Mouse (Mus musculus) intestine, postnatal 0 days (tissue): Measurements from ENCODE around the gene Bcas3. TPM values are rescaled to one million over a fixed set of nuclear protein-coding genes. Genes with fewer than 3 reads are reported as not detected.

Source experiments
- ATAC-seq: fragments of 200-750 bp; cut with Nextera tagmentation; 2 replicates; pipeline ENCODE4 v1.8.0; 2017; ENCODE audit warnings: mild to moderate bottlenecking, moderate TSS enrichment, moderate library complexity
- H3K27ac ChIP-seq: fragments of 300-500 bp; sonication (generic); 2 replicates; pipeline ENCODE4 v1.5.1; 2014; ENCODE audit warnings: mild to moderate bottlenecking, low read depth, low read length, moderate library complexity
- H3K27me3 ChIP-seq: fragments of 300-500 bp; sonication (generic); replicated peaks from 2 replicates; pipeline ENCODE4 v1.6.1; 2014; ENCODE audit warnings: low read length, mixed read lengths; ENCODE audit not compliant: control insufficient read depth, insufficient read depth
- H3K36me3 ChIP-seq: fragments of 300-500 bp; sonication (generic); 2 replicates; pipeline ENCODE4 v1.6.1; 2014; ENCODE audit warnings: mild to moderate bottlenecking, moderate library complexity; ENCODE audit not compliant: control insufficient read depth, insufficient read depth
- H3K4me1 ChIP-seq: fragments of 300-500 bp; sonication (generic); replicated peaks from 2 replicates; pipeline ENCODE4 v1.6.1; 2014; ENCODE audit warnings: antibody characterized with exemption, low read length, mixed read lengths; ENCODE audit not compliant: control insufficient read depth, insufficient read depth
- H3K4me2 ChIP-seq: fragments of 300-500 bp; sonication (generic); replicated peaks from 2 replicates; pipeline ENCODE4 v1.6.1; 2014; ENCODE audit warnings: low read depth, mild to moderate bottlenecking, moderate library complexity
- H3K4me3 ChIP-seq: fragments of 300-500 bp; sonication (generic); 2 replicates; pipeline ENCODE4 v1.5.1; 2014; ENCODE audit warnings: low read depth, low read length
- H3K9ac ChIP-seq: fragments of 300-500 bp; sonication (generic); 2 replicates; pipeline ENCODE4 v1.6.1; 2014; ENCODE audit warnings: mild to moderate bottlenecking, low read depth, low read length
- H3K9me3 ChIP-seq: fragments of 300-500 bp; sonication (generic); 2 replicates; pipeline ENCODE4 v1.6.1; 2016; ENCODE audit warnings: mixed run types; ENCODE audit not compliant: control insufficient read depth
- CTCF ChIP-seq: sonication (generic); IDR thresholded peaks from 2 replicates; pipeline ENCODE4 v1.5.1; 2016; ENCODE audit warnings: low read depth, mild to moderate bottlenecking, control low read depth, antibody characterized with exemption, moderate library complexity
- WGBS: fragments of 180-500 bp; shearing (Covaris S2); extraction: QIAGEN DNeasy Blood & Tissue Kit; methylation state at CpG from one replicate; pipeline ENCODE4 v1.1.7; 2014; 5-methylcytosine and 5-hydroxymethylcytosine counted together
- polyA plus RNA-seq: library from polyadenylated mRNA; unstranded; fragments of >200 nt; fragmentation: Nextera tagmentation; extraction: Ambion mirVana; gene quantifications from 2 replicates; pipeline ENCODE4 v1.2.1, GENCODE M21; 2015

The Bcas3 gene
- polyA plus RNA-seq, 1 experiment from 2014 or later: 17.2 TPM

DNA sequence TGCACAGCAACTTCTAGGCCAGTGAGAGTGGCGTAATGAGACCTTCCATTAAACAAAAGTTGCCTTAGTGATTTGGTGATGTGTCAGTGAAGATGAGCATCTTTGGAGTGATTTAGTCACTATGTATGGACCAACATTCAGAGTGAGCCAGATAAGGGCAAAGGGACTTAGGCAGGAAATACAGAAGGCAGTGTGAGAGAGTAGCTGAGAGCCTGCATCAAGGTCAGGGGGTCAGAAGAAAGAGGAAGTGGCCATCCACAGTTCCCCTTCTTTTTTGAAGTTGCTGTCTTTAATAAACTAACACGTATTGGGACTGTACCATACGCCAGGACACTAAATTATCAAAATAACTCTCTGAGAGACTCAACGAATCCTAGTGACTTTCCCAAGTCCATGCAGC is 344.5 kb downstream of the Bcas3 start:
- ATAC-seq: no peak
- no peak overlapping the region for H3K27ac ChIP-seq

DNA sequence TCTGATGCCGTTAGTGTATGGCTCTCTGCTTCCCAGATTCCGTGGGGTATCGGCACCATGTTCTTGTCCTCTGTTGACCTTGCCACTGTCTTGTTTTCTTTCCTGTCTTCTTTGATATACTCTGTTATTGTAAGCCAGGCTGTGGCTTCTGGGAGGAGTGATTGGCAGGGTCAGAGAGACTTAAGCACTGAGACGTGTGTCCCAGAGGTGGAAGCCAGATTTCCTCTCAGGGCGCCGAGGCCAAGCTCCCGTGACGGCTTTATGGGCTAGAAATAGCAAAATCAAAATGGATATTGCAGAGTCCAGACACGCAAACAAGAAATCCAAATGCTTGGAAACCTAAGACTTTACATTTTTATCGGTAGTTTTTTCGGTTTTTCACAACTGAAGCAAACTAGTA is 345.3 kb downstream of the Bcas3 start:
- H3K4me2 ChIP-seq: no peak overlapping the region
- H3K9me3 ChIP-seq: no peaks in the 10 kb centered on the region
- H3K9ac ChIP-seq: no peak overlapping the region
- no peaks in the 10 kb centered on the region for H3K27me3 ChIP-seq
- no peak overlapping the region for H3K4me3 ChIP-seq
- no peak overlapping the region for H3K27ac ChIP-seq
- TF ChIP-seq CTCF: no peak
- H3K4me1 ChIP-seq: peaks cover 11% of the 10 kb centered on the region
- no peak for ATAC-seq
- 85% methylated on average over 11 of the region's 11 CpGs for WGBS
- no peaks in the 10 kb centered on the region for H3K36me3 ChIP-seq

More for the DNA sequence above, 344.5 kb downstream of the Bcas3 start:
- Histone ChIP-seq H3K4me1 (peaks cover 11% of the 10 kb centered on the region), H3K9me3 (no peaks in the 10 kb centered on the region), H3K4me3 (no peak overlapping the region), H3K9ac (no peak overlapping the region), H3K36me3 (no peaks in the 10 kb centered on the region), H3K4me2 (no peak overlapping the region), H3K27me3 (no peaks in the 10 kb centered on the region)
- WGBS: 86% methylated on average over 4 of the region's 4 CpGs
- no peak for TF ChIP-seq CTCF

DNA sequence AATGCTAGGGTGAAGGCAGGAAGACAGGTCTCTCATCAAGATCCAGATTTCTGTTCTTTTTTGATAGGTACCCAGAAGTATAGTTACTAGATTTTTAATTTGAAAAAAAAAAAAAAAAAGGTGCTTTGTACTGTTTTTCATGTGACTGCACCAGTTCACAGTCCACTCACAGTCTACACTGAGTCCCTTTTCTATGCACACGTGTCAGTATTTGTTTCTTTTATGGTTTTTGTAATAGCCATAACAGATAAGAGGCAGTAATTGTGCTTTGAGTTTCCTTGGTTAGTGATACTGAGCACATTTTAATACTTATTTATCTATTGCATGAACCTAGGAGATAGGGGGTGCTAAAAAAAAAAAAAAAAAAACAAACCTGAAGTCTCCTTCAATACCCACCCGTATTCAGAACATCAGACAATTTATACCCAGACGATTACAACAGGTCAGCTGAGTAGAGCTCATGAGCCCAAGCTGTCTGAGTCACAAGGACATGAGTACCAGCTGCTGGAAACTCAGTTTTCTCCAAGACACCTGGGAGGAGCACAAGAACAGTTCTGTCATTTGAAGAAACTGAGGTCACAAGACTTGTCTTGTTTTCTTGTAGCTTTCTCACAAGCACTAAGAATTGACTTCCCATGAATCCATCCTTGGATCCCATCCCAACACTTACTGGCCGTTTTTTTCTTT is 351.2 kb downstream of the Bcas3 start:
- H3K4me3 ChIP-seq: no peak overlapping the region
- no peaks in the 10 kb centered on the region for H3K9me3 ChIP-seq
- H3K36me3 ChIP-seq: no peaks in the 10 kb centered on the region; the same call in 1 of the 2 replicates
- ATAC-seq: peak; percentile 91
- no peaks in the 10 kb centered on the region for H3K4me1 ChIP-seq
- no peak overlapping the region for H3K9ac ChIP-seq
- TF ChIP-seq CTCF: no peak
- peak overlapping the region; percentile 30; the same call in 1 of the 2 replicates for H3K27ac ChIP-seq
- WGBS: 57% methylated on average over 4 of the region's 4 CpGs
- H3K27me3 ChIP-seq: no peaks in the 10 kb centered on the region
- no peak overlapping the region for H3K4me2 ChIP-seq

DNA sequence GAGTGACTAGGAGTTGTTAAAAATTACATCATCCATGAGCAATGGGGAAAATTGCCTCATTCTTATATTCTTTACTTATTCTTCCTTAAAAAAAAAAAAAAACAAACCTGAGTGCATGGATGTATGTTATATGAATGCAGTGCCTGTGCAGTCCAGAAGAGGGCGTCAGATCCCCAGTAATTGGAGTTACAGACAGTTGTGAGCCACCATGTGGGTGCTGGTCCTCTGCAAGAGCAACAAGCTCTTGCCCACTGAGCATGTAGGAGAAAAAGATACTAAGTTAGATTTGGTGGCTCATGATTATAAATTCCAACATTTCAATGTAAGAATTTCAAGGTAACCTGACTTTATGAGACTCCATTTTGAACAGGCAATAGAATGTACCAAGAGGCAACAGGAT is 353.7 kb downstream of the Bcas3 start:
- TF ChIP-seq CTCF: peak; percentile 57
- WGBS: 35% methylated on average over 1 of the region's 1 CpGs
- H3K27ac ChIP-seq: no peak overlapping the region

DNA sequence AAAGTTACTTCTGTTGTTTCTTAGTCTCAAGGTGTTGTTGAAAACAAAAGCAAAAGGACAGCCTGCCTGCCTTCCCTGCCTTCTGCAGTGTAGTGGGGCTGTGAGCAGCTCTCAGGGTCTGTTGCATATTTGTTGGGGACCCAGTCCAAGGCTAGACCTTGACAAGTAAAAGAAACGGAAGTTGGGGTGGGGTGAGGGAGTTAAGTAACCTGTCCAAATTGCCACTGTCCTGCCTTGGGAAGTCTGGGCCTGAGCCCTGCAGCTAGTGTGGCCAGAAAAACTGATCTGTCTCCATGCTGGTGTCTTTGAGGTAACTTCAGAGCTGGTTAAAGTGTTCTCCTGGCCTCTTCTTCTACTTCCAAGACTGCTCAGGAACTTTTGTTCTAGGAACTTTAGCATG is 354.5 kb downstream of the Bcas3 start:
- TF ChIP-seq CTCF: no peak
- H3K36me3 ChIP-seq: no peaks in the 10 kb centered on the region; the same call in 1 of the 2 replicates
- H3K4me2 ChIP-seq: no peak overlapping the region
- H3K27ac ChIP-seq: no peak overlapping the region
- no peak for ATAC-seq
- no peak overlapping the region for H3K9ac ChIP-seq
- no peaks in the 10 kb centered on the region for H3K9me3 ChIP-seq
- H3K4me1 ChIP-seq: no peaks in the 10 kb centered on the region
- no peak overlapping the region for H3K4me3 ChIP-seq
- 92% methylated on average over 1 of the region's 1 CpGs for WGBS
- H3K27me3 ChIP-seq: no peaks in the 10 kb centered on the region; the same call in 1 of the 2 replicates

More for the DNA sequence above, 353.7 kb downstream of the Bcas3 start:
- Histone ChIP-seq H3K9me3 (no peaks in the 10 kb centered on the region), H3K27me3 (no peaks in the 10 kb centered on the region; the same call in 1 of the 2 replicates), H3K4me1 (no peaks in the 10 kb centered on the region), H3K4me3 (no peak overlapping the region), H3K36me3 (no peaks in the 10 kb centered on the region; the same call in 1 of the 2 replicates), H3K4me2 (no peak overlapping the region), H3K9ac (no peak overlapping the region)
- ATAC-seq: no peak

DNA sequence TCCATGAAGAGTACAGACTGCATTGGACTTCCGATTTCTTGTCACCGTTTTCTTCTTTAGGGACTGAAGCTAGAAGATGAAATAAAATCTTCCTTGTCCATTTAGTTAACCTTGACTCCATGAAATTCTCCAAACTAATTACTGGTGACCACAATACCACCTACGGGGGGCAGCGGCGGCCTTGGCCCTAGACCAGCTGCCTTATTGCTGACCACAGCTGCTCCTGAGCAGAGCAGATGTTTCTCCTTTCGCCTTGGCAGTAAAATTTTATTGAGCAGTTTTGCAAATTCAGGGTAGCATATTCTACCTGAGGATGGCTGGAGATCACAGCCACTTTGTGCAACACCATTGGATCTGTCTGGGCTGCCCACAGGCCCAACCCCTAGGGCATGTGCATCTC is 356.2 kb downstream of the Bcas3 start:
- Histone ChIP-seq H3K27ac (no peak overlapping the region), H3K36me3 (no peaks in the 10 kb centered on the region; the same call in 1 of the 2 replicates), H3K4me3 (no peak overlapping the region), H3K4me2 (no peak overlapping the region), H3K4me1 (0 out of 2 replicates have a peak, but pooled peaks cover 5% of the 10 kb centered on the region), H3K9me3 (no peaks in the 10 kb centered on the region), H3K9ac (no peak overlapping the region), H3K27me3 (no peaks in the 10 kb centered on the region; the same call in 1 of the 2 replicates)
- TF ChIP-seq CTCF: no peak
- WGBS: 86% methylated on average over 6 of the region's 6 CpGs
- no peak for ATAC-seq
